Mouse (Mus musculus) adrenal gland (tissue): Measurements from ENCODE around the gene Natd1.

Experiments used
- intact Hi-C: fragments of 180-260 bp; cut with DNase I; formaldehyde crosslinking; loops from one replicate; pipeline ENCODE4 v1.15.1; 2025

Natd1 gene

GRCm38 (mm10) chr11:60933178-60933930, 18.8 kb upstream of the Natd1 start:
- intact Hi-C loops, result no loop called here

- intact Hi-C loops, result no loop called here
Measured at GRCm38 (mm10) chr11:60932503-60933020, 18.0 kb upstream of the Natd1 start.

GRCm38 (mm10) chr11:60931869-60932481, 17.4 kb upstream of the Natd1 start, which contains the start of gene Map2k3:
TSS of gene Map2k3 (plus strand) at chr11:60932033.
- intact Hi-C loops, result no loop called here

- intact Hi-C loops, result no loop called here
Measured at GRCm38 (mm10) chr11:60931282-60931868, 16.8 kb upstream of the Natd1 start.

GRCm38 (mm10) chr11:60930724-60931281, 16.3 kb upstream of the Natd1 start:
- intact Hi-C loops, result no loop called here

- intact Hi-C loops, result no loop called here
Measured at GRCm38 (mm10) chr11:60927264-60927663, 12.7 kb upstream of the Natd1 start.

- intact Hi-C loops, result no loop called here
Measured at GRCm38 (mm10) chr11:60924981-60925380, 10.4 kb upstream of the Natd1 start.

- intact Hi-C loops, result no loop called here
Measured at GRCm38 (mm10) chr11:60924498-60924897, 9.9 kb upstream of the Natd1 start.

GRCm38 (mm10) chr11:60922964-60923363, 8.4 kb upstream of the Natd1 start:
- intact Hi-C loops, result no loop called here

GRCm38 (mm10) chr11:60922195-60922594, 7.6 kb upstream of the Natd1 start:
- intact Hi-C loops, result no loop called here

GRCm38 (mm10) chr11:60920021-60920420, 5.5 kb upstream of the Natd1 start:
- intact Hi-C loops, result no loop called here

- intact Hi-C loops, result no loop called here
Measured at GRCm38 (mm10) chr11:60915201-60915600, 651 bp upstream of the Natd1 start.

- intact Hi-C loops, result loop anchor here (5.0 kb wide), 1 partner anchor 179 kb away; no protein-coding TSS in a partner anchor
Measured at GRCm38 (mm10) chr11:60913301-60914196, 1.0 kb downstream of the Natd1 start.

- intact Hi-C loops, result loop anchor here (5.0 kb wide), 1 partner anchor 180 kb away; no protein-coding TSS in a partner anchor
Measured at GRCm38 (mm10) chr11:60912525-60912973, 2.0 kb downstream of the Natd1 start.

GRCm38 (mm10) chr11:60909626-60910025, 4.9 kb downstream of the Natd1 start:
- intact Hi-C loops, result loop anchor here (5.0 kb wide), 1 partner anchor 183 kb away; no protein-coding TSS in a partner anchor

GRCm38 (mm10) chr11:60908073-60908472, 6.5 kb downstream of the Natd1 start:
- intact Hi-C loops, result no loop called here

- intact Hi-C loops, result no loop called here
Measured at GRCm38 (mm10) chr11:60906449-60906848, 8.1 kb downstream of the Natd1 start.

GRCm38 (mm10) chr11:60905407-60906120, 9.0 kb downstream of the Natd1 start:
- intact Hi-C loops, result no loop called here

GRCm38 (mm10) chr11:60903661-60904061, 10.9 kb downstream of the Natd1 start:
- intact Hi-C loops, result no loop called here

- intact Hi-C loops, result no loop called here
Measured at GRCm38 (mm10) chr11:60902486-60902885, 12.1 kb downstream of the Natd1 start.
